Mouse (Mus musculus): Measurements from ENCODE around the gene Lcp2.
A peak's percentile ranks its signal among the peaks of the same experiment; 100 is the strongest.

GRCm38 (mm10) chr11:34087064-34087463 is 40.3 kb downstream of the Lcp2 start:
- peak; percentile 57 for TF ChIP-seq CTCF (IDR thresholded peaks at IDR 0.05; ENCODE audit: low read depth)
- TF ChIP-seq EP300 (optimal IDR thresholded peaks at IDR 0.05): no peak
